Mouse (Mus musculus): ENCODE measurements around the gene Sardh.

GRCm38 (mm10) chr2:27280920-27281611 is 32.9 kb upstream of the Sardh start:
- TF ChIP-seq EP300 (IDR thresholded peaks at IDR 0.05; ENCODE audit: low read depth), result no peak
- peak; percentile 82 for TF ChIP-seq CTCF (IDR thresholded peaks at IDR 0.05; ENCODE audit: low read depth)

Data from liver, postnatal 0 days (tissue).